Mouse (Mus musculus) T-helper 2 cell (primary cell): ENCODE measurements around the gene Itgb5.

ENCODE experiments used
- in situ Hi-C: fragments of 300-600 bp; cut with MboI, MseI; formaldehyde crosslinking; loops from one replicate; pipeline ENCODE4 v1.15.1; 2025; ENCODE audit warnings: high pct_unique_total_duplicates

Gene Itgb5

GRCm38 (mm10) chr16:33939133-33939531, 109.7 kb downstream of the Itgb5 start:
- in situ Hi-C loops: no loop called here

GRCm38 (mm10) chr16:33939636-33940035, 110.2 kb downstream of the Itgb5 start:
- in situ Hi-C loops: loop anchor here (5.0 kb wide), 1 partner anchor 112 kb away; the partner anchor contains the start of gene Itgb5

GRCm38 (mm10) chr16:33940095-33940494, 110.6 kb downstream of the Itgb5 start:
- in situ Hi-C loops: loop anchor here (5.0 kb wide), 1 partner anchor 113 kb away; the partner anchor contains the start of gene Itgb5

- in situ Hi-C loops: loop anchor here (5.0 kb wide), 1 partner anchor 114 kb away; the partner anchor contains the start of gene Itgb5
These were observed 111.9 kb downstream of the Itgb5 start for GRCm38 (mm10) chr16:33941271-33941781.

GRCm38 (mm10) chr16:33942341-33942740, 112.9 kb downstream of the Itgb5 start:
- in situ Hi-C loops: loop anchor here (5.0 kb wide), 1 partner anchor 115 kb away; the partner anchor contains the start of gene Itgb5

GRCm38 (mm10) chr16:33943388-33943787, 113.9 kb downstream of the Itgb5 start:
- in situ Hi-C loops: loop anchor here (5.0 kb wide), 1 partner anchor 116 kb away; the partner anchor contains the start of gene Itgb5

GRCm38 (mm10) chr16:33944126-33944525, 114.7 kb downstream of the Itgb5 start:
- in situ Hi-C loops: loop anchor here (5.0 kb wide), 1 partner anchor 117 kb away; the partner anchor contains the start of gene Itgb5

- in situ Hi-C loops: loop anchor here (5.0 kb wide), 1 partner anchor 117 kb away; the partner anchor contains the start of gene Itgb5
These were observed 115.3 kb downstream of the Itgb5 start for GRCm38 (mm10) chr16:33944772-33945171.

GRCm38 (mm10) chr16:33946021-33946420, 116.6 kb downstream of the Itgb5 start:
- in situ Hi-C loops: no loop called here

- in situ Hi-C loops: no loop called here
These were observed 118.5 kb downstream of the Itgb5 start for GRCm38 (mm10) chr16:33947664-33948571.

GRCm38 (mm10) chr16:33950386-33950785, 120.9 kb downstream of the Itgb5 start:
- in situ Hi-C loops: loop anchor here (25.0 kb wide), 1 partner anchor 1788 kb away; the partner anchor contains the start of gene Nrros

GRCm38 (mm10) chr16:33950830-33951229, 121.4 kb downstream of the Itgb5 start:
- in situ Hi-C loops: loop anchor here (25.0 kb wide), 1 partner anchor 1789 kb away; the partner anchor contains the start of gene Nrros

GRCm38 (mm10) chr16:33953008-33953407, 123.5 kb downstream of the Itgb5 start:
- in situ Hi-C loops: loop anchor here (25.0 kb wide), 1 partner anchor 1791 kb away; the partner anchor contains the start of gene Nrros

- in situ Hi-C loops: loop anchor here (25.0 kb wide), 1 partner anchor 1792 kb away; the partner anchor contains the start of gene Nrros
These were observed 125.3 kb downstream of the Itgb5 start for GRCm38 (mm10) chr16:33954793-33955192.

GRCm38 (mm10) chr16:33963509-33963908, 134.0 kb downstream of the Itgb5 start:
- in situ Hi-C loops: loop anchor here (25.0 kb wide), 1 partner anchor 1801 kb away; the partner anchor contains the start of gene Nrros

- in situ Hi-C loops: loop anchor here (25.0 kb wide), 1 partner anchor 1804 kb away; the partner anchor contains the start of gene Nrros
These were observed 136.5 kb downstream of the Itgb5 start for GRCm38 (mm10) chr16:33965878-33966537.

GRCm38 (mm10) chr16:33966538-33967282, 137.2 kb downstream of the Itgb5 start, which contains the start of gene Umps:
Umps (minus strand) TSS chr16:33967038.
- in situ Hi-C loops: loop anchor here (25.0 kb wide), 1 partner anchor 1804 kb away; the partner anchor contains the start of gene Nrros

- in situ Hi-C loops: loop anchor here (25.0 kb wide), 1 partner anchor 1805 kb away; the partner anchor contains the start of gene Nrros
These were observed 137.8 kb downstream of the Itgb5 start for GRCm38 (mm10) chr16:33967283-33967640.

GRCm38 (mm10) chr16:33979855-33980254, 150.4 kb downstream of the Itgb5 start:
- in situ Hi-C loops: no loop called here

- in situ Hi-C loops: no loop called here
These were observed 154.2 kb downstream of the Itgb5 start for GRCm38 (mm10) chr16:33983712-33984111.
